Mouse (Mus musculus) cerebellum, postnatal 10 days (tissue): ENCODE measurements around the gene Fahd2a.
A peak's percentile ranks its signal among the peaks of the same experiment; 100 is the strongest.

ENCODE experiments used
- DNase-seq, 2 experiments: peaks; one replicate each; pipeline ENCODE4 v3.0.0; 2021; ENCODE audit warnings: mixed read lengths in 2 of 2

Fahd2a gene

DNA sequence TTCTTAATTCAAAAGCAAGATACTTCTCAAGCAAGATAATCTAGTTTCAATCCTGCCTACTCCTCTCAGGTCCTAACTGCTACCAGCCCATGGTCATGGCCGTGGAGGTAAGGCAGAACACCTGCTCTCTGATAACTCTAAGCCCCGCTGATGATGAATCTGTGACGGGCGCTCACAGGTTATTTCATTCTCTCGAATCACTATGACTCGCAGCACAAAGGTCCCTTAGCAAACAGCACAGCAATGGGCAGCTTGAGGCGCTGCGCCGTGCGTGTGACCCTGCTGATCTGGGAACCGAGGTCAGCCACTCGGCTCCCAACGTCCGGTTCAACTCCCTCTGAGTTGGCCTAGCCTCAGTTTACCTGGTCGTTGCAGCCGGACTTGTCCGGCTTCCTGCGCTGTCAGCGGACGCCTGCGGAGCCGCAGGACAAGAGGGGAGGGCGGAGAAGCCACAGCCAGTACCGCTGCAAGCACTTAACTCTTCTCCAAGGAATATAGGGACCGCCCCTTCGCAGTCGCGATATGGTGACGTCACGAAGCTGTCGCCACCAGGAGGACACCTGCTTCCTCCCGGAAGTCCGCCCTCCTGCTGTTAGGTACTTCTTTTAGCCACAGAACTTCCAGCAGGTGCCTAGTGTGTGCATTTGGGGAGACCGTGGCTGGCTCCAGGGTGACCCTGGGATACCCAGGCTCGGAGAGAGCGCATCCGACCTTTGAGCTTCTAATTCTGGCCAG is at the start of gene Fahd2a:
Fahd2a (minus strand) TSS at position 511 of the 735 bp plus-strand sequence.
- peak; percentile 96 to 97 for DNase-seq

DNA sequence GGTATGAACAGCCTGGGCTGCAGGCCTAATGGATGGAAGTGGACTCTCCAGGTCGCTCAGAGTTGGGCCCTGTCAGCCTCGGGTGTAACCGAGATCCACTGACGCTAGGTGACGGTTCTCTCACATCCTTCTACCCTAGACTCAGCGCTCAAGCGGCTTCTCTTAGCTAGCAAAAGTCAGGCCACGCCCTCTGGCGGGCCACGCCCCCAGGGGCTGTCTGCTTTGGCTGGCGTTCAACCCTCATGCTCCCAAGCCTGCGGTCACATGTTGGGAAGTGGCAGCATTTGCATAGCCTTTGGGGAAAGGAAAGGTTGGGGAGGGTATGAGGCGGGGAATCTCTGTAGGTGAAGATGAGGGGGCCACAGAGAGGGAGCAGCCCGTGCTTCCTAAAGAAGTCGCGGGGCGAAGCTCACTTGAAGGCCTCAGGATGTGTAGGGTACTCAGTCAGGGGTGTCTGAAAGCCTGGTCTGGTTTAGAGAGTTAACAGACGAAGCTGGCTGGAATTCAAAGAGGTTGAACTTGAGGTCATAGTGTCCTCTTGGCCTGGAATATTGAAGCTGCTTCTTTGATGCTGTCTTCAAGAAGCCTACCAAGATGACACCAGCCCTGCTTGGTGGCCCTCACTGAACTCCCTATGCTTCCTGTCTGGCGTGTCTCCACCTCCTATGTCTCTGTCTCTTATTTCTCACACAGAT is 40.3 kb upstream of the Fahd2a start:
- peak; percentile 83 to 84 for DNase-seq

DNA sequence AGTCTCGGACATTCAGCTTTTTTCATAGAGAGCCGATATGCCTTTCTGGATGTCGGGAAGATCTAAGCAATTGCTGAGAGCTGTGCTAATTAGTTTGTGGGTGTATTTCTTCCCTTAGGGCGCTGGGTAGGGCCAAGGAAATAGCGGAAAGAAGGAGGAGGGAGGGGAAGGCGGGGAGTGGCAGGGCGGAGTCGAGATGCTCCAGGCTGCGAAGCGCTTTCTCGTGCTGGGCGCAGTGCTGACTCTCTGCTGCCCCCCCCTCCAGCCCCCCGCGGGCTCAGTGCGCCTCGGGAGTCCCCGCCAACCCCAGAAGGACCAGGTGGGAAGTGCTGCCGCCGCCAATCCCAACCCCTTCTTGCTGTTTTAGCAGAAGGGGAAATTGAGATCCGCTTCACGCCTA is 38.6 kb upstream of the Fahd2a start:
- peak; percentile 35 to 54 for DNase-seq

DNA sequence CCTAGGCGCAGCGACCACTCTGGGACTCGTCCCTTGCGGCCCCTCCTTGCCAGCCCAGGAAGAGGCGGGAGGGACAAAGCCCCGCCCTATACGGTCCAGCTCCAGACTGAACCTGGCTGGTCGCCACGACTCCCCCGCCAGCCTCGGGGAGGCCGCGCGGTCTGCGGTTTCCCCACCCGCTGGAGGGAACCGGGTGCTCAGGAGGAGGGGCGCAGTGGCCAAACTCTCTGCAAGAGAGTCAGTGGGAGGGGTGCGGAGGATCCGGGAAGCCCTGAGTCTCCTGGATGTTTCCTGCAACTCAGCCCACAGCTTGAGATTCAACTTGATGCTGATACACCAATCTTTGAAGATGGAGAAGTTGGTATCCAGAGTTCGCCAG is 38.2 kb upstream of the Fahd2a start:
- DNase-seq: peak; percentile 53 to 72

DNA sequence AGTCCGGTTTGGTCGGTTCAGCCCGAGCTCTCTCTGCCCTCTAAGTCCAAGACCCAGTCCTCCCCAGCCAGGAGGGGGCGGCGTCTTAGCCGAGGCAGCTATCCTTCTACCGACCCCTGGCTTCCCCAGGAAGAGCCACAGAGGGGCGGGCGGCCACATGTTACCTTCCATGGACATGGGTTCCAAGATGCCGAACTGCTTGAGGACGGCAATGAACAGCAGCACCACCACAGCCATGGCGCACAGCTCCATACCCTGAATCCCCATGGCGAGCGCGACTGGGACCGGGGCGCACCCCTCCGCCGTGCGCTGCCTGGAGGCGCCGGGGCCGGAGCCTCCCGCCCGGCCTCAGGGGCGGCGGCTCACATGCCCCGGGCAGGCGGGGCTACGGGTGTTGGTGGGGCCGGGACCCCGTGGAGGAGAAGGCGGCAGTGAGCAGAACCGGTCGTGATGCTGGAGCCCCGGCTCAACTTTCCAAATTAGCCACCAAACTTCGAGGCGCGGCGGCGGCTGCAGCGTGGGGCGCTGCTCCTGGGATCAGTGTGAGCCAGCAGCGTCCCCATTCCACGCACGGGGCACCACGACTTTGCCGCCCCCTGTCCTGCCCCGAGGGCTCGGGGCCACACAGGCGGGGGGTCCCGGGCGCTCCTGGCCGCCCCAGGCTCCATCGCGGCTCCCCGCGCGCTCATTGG is 37.6 kb upstream of the Fahd2a start:
- DNase-seq: no peak

DNA sequence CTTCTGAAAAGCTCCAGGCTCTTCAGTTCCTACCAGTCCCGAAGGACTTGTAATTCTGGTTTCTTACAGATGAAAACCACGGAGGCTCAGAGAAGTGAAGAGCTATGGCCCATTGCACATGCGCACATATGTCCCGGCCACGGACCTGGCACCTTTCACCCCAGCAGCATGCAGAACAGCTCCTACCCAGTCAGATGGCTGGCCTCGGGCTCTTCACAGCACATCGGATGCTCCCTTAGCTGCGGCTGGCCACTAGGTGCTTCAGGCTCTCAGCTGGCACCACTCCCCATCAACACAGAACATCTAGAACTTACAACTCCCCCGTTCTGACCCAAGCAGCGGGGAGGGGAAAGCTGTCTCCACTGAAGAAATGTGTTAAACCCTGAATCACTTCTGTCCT is 35.4 kb upstream of the Fahd2a start:
- DNase-seq: no peak

DNA sequence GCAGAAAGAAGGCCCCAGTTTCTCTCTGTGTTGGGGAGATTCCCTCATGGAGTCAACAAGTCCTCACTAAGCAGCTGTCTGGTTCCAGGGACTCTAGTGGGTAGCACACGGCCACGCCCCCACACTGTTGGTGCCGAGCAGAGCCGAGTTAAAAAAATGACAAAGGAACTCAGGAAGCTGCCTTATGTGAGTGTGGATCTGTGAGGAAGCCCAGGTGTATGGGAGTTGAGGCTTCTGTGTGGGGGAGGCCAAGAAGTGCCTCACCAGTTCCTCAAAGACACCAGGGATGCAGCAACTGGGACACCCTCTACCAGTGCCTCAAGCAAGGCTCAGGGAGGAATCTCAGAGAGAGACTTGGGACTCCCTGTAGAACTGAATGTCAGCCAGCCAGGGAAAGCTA is 34.8 kb upstream of the Fahd2a start:
- no peak for DNase-seq

DNA sequence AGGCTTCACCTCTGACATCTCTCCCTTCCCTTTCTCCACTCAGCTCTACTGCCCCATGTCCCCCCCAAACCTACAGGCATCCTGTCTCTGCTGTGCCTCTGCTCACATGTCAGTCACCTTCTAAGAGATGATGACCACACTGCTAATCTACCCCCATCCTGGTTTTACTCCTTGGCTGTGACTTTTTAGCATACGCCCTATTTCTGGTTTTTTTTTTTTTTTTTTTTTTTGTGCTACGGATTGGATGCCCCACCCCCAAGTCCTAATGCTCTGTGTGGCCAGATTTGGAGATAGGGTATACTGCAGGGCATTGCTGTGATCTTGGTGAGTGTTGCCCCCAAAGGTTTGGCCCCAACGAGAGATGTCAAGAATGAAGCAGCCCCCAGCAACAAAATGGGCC is 27.9 kb upstream of the Fahd2a start:
- DNase-seq: no peak

DNA sequence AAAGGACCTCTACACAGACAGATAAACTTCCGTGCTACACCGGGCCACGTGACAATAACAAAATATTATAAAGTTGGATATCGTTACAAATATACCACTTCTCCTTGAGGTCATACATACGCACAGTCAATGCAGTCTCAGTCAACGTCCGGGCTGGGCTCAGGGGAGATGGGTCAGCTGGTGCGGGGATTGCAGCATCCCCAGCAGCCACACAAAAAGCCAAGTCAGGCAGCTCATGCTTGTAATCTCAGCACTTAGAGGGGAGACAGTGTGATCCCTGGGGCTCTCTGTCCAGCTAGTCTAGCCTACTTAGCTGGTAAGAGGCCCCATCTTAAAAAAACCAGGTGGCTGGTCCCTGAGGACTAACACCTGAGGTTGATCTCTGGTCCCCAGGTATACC is 26.9 kb upstream of the Fahd2a start:
- DNase-seq: no peak

DNA sequence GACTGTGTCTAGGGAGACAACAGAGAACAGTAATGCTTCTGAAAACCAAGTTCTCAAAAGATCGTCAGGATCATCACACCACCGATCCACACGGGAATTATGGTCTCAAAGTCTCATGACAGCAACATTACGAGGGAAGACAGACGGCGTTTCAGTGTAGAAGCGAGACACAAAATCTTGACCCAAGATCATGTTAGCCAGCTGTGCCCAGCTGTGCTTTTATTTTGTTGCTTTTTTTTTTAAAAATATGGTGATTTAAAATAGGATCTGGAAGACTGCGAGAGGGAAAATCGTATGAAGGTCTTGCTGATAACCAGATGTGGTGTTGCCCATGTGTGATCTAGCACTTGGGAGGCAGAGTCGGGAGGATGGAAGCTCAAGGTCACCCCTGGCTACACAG is 26.3 kb upstream of the Fahd2a start:
- DNase-seq: no peak

DNA sequence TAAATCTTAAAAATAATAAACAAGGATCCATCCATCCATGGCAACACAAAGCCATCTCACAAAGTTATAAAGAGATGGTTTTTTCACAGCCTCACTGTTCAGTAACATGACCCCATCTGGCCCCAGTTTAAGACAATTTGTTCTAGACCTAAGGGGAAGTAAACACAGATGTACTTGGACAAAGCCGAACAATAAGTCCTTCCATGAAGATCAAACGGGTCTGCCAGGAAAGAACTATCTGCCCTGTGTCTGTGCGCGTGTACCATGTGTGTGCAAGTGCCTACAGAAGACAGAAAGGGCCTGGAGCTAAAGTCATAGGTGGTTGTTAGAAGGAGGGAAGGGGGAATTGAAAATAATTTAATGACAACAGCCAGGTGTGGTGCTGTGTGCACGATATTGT is 25.8 kb upstream of the Fahd2a start:
- no peak for DNase-seq

DNA sequence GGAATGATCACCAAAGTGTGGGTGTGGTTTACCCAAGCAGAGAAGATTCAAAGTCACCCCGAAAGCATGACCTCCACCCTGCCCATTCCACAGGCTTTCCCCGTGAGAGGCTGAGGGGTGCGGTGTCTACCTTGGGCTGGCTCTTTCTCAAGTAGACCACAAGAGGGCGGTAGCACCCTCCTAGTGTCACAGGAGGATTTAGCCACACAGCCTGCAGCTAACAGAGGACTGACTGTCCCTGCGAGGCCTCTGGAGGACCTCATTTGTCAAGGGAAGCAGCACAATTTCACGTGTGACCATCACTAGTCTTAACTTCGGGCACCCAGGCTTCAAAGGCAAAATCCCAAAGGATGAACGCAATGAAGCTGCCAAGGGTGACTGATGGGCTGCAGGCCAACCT is 17.9 kb upstream of the Fahd2a start:
- peak; percentile 78 to 82 for DNase-seq

DNA sequence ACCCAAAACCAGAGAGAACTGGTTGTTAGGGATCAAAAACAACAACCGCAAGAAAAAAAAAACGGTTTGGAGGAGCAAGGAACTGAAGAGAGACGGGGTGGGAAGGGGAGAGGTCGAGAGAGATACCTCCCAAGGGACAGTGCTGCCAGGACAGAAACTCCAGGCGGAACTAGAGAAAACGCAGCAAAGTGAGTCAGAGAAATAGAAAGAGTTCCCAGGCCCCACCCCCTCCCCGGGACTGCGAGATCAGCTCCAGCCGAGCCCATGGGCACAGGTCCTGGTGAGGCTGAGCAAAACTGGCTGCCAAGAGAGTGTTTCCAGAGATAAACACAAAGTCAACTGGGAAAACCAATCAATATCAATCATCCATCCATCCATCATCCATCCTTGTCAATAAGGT is 17.0 kb upstream of the Fahd2a start:
- DNase-seq: no peak

DNA sequence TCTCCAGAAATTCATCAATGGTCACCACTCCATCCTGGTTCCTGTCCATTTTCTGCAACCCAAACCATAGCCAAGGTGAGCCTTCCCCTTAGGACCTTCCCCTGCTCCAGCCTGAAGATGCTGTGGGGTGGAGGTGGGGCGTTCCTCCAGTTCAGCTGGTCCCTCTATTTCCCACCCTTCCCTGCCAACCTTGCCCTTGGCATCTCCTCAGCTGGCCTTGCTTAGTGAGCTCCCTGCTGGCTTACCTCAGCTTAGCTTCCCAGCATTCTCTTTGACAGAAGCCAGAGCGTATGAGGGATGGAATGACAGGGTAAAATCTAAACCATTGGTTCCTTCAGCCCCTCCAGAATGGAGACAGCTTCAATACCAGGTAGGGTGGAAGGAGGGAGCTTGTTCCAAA is 15.0 kb upstream of the Fahd2a start:
- peak; percentile 60 to 61 for DNase-seq

DNA sequence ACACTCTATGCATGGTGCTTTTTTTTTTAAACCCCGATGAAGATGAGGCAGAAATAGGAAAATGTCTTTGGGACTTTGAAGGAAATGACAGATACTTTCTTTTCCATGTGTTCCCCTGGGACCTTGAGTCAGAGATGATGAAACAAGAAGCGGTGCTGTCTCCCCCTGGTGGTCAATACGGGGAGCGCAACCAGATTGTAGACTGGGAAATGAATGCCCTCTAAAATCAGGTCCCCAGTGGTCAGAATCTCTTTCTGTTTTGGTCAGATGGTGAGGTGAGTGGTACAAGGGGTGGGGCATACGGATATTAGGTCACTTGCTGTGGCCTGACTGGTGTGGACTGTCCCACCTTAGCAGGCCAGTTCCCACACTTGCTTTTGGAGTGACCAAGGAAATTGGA is 9.4 kb upstream of the Fahd2a start:
- peak; percentile 87 to 93 for DNase-seq

DNA sequence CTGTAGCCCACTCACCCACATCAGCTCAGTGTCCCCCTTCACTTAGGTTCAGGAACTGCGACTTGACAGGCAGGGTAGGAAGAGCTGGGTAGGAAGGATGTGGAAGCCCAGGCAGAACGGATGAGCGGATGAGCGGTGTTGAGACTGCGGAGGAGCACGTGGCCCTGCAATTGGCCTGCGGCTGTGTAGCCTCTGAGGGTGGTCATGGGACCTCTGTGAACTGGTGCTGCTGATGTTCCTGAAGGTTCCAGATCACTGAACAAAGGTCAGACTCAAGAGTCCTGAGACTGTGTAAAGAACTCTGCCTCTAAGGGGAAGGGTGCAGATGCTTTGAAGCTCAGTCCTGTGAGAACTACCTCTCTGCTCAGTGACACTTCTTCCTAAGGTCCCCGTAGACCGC is 8.8 kb upstream of the Fahd2a start:
- no peak for DNase-seq

DNA sequence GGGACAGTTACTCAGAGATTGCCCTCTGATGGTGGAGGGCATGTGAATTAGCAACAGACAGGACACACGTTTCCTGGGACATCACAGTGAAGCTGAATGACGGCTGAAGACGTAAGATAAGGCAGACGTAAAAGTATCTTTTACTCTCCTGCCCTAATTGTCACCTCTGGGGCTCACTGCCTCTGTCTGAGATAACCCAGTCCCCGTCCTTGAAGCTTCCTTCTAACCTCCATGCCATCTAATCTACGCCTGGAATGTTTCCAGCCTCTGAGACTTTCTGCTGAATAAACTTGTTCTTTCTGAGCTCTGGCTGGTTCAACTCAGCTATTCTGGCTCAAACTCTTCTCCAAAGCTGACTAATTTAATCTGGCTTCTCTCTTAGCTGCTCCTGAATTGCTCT is 7.4 kb upstream of the Fahd2a start:
- DNase-seq: no peak

DNA sequence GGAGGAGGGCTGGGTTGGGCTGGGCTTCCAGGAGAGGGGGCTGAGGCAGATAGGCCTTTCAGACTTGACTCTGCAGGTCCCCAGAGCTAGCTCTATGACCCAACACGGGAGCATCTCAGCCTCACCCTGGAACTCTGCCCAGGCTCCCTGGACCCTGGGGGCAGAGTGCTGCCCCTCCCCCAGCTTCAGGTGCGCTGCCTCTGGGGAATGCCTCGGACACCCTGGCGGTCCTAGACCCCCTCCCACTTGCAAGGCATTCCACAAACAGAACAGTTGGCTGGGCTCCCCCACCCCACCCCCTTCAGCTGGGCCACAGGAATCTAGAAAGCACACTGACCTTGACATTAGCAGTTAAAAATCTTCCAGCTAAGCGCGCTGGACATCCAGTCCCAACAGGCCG is 5.3 kb upstream of the Fahd2a start:
- peak in 1 of 2 experiments; percentile 31 for DNase-seq

DNA sequence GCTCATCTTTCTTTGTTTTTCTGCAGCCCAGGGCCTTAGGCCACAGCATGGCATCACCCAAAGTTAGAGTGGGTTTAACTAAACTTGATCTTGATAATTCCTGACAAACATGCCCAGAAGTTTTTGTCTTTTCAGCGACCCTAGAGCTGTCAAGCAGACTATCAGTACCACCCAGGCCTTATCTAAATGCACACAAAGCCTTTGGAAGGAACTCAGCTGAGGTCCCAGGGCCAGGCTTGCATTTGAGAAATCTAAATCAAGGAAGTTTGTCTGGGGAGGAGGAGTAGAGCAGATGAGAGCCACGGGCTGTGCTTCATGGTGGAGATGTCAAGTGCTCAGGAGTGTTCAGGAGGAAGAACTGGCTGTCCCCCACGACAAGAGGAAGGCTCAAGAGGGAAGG is 2.5 kb upstream of the Fahd2a start:
- DNase-seq: no peak

DNA sequence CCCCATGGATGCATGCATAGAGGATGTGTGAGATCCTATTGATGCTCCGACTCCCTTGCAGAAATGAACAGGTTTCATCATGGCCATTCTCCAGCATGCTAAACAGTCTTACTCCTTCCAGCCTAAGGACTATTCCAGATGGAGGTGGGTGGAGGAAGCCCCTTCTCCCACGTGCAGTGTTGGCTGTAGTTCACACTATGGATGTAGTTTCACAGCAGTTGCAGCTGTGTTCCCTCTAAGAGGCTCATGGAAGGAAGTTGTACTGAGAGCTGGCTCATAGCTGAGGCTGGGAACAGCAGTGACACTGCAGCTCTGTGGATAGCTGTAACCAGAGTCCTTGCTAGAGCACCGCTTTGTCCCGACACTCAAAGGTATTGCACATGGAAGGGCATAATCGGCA is 6.7 kb downstream of the Fahd2a start:
- no peak for DNase-seq

DNA sequence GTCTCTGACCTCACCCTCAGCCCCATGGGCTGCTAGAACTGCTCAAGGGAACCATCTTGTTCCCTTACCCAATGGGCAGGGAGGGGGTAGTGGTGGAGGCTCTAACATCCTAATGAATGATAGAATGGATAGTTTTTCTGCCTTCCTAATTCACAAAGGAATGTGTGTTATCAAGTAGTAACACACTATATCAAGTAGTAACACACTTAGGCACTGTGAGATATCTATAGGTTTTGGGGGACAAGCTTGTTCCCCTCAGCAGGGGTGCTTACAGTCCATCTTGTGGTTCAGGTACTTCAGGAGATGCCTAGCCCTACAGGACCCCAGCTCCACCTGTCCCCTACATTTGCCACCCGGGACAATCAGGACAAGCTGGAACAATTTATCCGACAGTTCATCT is 8.8 kb downstream of the Fahd2a start:
- no peak for DNase-seq

DNA sequence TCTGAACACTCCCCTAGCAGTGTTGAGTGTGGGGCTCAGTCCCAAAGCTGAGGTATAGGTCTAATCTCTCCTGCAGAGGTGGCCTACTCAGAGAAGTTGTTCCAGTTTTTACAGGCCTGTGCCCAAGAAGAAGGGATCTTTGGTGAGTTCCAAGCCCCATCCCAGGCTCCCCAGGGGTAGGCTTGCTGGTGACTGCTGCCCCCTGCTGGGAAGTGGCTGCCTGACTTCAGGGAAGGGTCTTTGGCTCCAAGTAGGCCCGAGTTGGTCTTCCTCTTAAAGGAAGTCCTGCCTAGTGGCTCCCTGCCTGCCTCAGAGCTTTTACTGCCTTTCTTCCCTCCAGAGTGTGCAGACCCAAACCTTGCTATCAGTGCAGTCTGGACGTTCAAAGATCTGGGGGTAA is 9.2 kb downstream of the Fahd2a start:
- DNase-seq: peak; percentile 60

DNA sequence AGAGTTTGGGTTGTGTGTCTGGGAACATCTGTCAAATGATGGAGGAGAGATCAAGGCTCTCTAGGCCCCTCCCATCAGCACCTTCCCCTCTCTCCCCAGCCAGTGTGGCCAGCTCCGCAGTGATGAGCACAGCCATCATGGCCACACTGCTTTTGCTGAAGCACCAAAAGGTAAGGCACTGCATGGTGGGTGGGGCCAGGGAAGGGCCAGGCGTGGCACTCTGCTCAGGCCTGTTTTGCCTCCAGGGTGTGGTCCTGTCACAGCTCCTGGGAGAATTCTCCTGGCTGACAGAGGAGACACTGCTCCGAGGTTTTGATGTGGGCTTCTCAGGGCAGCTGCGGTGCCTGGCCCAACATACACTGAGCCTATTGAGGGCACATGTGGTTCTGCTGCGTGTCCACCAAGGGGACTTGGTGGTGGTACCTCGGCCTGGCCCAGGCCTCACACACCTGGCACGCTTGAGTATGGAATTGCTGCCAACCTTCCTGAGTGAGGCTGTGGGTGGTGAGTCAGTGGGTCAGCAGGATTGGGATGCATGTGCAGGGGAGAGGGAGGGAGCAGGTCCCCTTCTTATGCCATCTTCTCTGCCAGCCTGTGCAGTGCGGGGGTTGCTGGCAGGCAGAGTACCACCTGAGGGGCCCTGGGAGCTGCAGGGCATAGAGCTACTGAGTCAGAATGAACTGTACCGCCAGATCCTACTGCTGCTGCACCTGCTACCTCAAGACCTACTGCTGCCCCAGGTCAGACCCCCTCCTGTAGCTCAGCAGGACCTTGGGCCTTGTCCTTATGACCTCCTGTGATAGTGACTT is 10.7 kb downstream of the Fahd2a start:
- DNase-seq: peak; percentile 54 to 81
